Mouse (Mus musculus) spleen, adult 2 months (tissue): Measurements from ENCODE around the gene Dmrta2.

Experiments
- CTCF ChIP-seq: fragments of 200-500 bp; IDR thresholded peaks from 2 replicates; pipeline ENCODE4 v1.5.1; 2011; ENCODE audit warnings: mild to moderate bottlenecking, inconsistent platforms; ENCODE audit not compliant: insufficient read depth, insufficient read length, insufficient replicate concordance; ENCODE audit errors: extremely low read depth
- POLR2A ChIP-seq: fragments of 200-500 bp; IDR thresholded peaks from 2 replicates; pipeline ENCODE4 v1.6.1; 2011; ENCODE audit warnings: low read depth, low read length, inconsistent platforms

- no peak for TF ChIP-seq POLR2A
- no peak for TF ChIP-seq CTCF
Observed at GRCm38 (mm10) chr4:109945554-109945953, 32.3 kb upstream of the Dmrta2 start.
